Mouse (Mus musculus) kidney, embryonic 14.5 days (tissue): ENCODE measurements around the gene Nfat5. TPM values are rescaled to one million over a fixed set of nuclear protein-coding genes. Genes with fewer than 3 reads are reported as not detected.
A peak's percentile ranks its signal among the peaks of the same experiment; 100 is the strongest.

ENCODE experiments used
- ATAC-seq: fragments of 200-750 bp; cut with Nextera tagmentation; 2 replicates; pipeline ENCODE4 v1.8.0; 2017; ENCODE audit warnings: moderate number of reproducible peaks, mild to moderate bottlenecking, moderate TSS enrichment, moderate library complexity; ENCODE audit not compliant: low FRiP score, low TSS enrichment
- H3K27ac ChIP-seq: fragments of 300-500 bp; sonication (generic); 2 replicates; pipeline ENCODE4 v1.5.1; 2014; ENCODE audit warnings: low read depth, mild to moderate bottlenecking, low read length, moderate library complexity, mixed read lengths
- H3K27me3 ChIP-seq: fragments of 300-500 bp; sonication (generic); 2 replicates; pipeline ENCODE4 v1.6.1; 2014; ENCODE audit warnings: mild to moderate bottlenecking, low read length; ENCODE audit not compliant: control insufficient read depth, insufficient read depth
- H3K36me3 ChIP-seq: fragments of 300-500 bp; sonication (generic); 2 replicates; pipeline ENCODE4 v1.6.1; 2014; ENCODE audit warnings: low read length, mixed read lengths; ENCODE audit not compliant: control insufficient read depth, insufficient read depth
- H3K4me1 ChIP-seq: fragments of 300-500 bp; sonication (generic); 2 replicates; pipeline ENCODE4 v1.6.1; 2014; ENCODE audit warnings: low read length, mixed read lengths; ENCODE audit not compliant: control insufficient read depth, insufficient read depth
- H3K4me2 ChIP-seq: fragments of 300-500 bp; sonication (generic); replicated peaks from 2 replicates; pipeline ENCODE4 v1.6.1; 2014; ENCODE audit warnings: low read depth, mild to moderate bottlenecking, low read length
- H3K4me3 ChIP-seq: fragments of 300-500 bp; sonication (generic); 2 replicates; pipeline ENCODE4 v1.5.1; 2014; ENCODE audit warnings: mild to moderate bottlenecking, low read length
- H3K9ac ChIP-seq: fragments of 300-500 bp; sonication (generic); 2 replicates; pipeline ENCODE4 v1.6.1; 2014; ENCODE audit warnings: low read depth, mild to moderate bottlenecking, low read length, moderate library complexity
- H3K9me3 ChIP-seq: fragments of 300-500 bp; sonication (generic); 2 replicates; pipeline ENCODE4 v1.6.1; 2016; ENCODE audit warnings: low read length; ENCODE audit not compliant: control insufficient read depth
- WGBS: fragments of 180-500 bp; shearing (Covaris S2); extraction: QIAGEN DNeasy Blood & Tissue Kit; methylation state at CpG from one replicate; pipeline ENCODE4 v1.1.7; 2014; 5-methylcytosine and 5-hydroxymethylcytosine counted together
- polyA plus RNA-seq: library from polyadenylated mRNA; unstranded; fragments of >200 nt; fragmentation: Nextera tagmentation; extraction: Ambion mirVana; gene quantifications from 2 replicates; pipeline ENCODE4 v1.2.1, GENCODE M21; 2014

Nfat5 gene
- polyA plus RNA-seq, 1 experiment from 2014 or later: 33.9 TPM

DNA sequence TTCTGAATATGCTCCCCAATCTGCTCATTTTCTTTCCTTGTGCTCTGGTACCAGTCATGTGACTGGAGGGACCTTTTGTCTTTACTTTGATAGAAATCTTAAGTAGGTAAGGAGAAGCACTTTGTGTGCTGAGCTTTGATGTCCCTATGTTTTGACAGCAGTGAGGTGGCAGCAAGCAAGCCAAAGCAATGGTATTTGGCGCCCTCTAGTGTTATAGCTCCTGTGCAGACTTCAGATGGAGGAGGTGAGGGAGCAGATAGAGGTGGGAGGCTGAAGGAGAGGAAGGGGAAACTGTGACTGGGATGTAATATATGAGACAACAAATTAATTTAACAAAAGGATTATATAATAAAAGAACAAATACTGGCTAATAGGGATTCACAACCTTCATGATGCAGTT lies 30.9 kb downstream of the Nfat5 start:
- Histone ChIP-seq H3K27me3 (no peaks in the 10 kb centered on the region), H3K4me1 (peaks cover 4% of the 10 kb centered on the region; the same call in 1 of the 2 replicates), H3K4me3 (no peak overlapping the region), H3K9me3 (no peaks in the 10 kb centered on the region), H3K9ac (no peak overlapping the region), H3K4me2 (no peak overlapping the region), H3K36me3 (peaks cover 3% of the 10 kb centered on the region; the same call in 1 of the 2 replicates), H3K27ac (no peak overlapping the region)
- 0 out of 2 replicates have a peak, but pooled peaks have one; percentile 81 for ATAC-seq
- 2% methylated on average over 1 of the region's 1 CpGs for WGBS

DNA sequence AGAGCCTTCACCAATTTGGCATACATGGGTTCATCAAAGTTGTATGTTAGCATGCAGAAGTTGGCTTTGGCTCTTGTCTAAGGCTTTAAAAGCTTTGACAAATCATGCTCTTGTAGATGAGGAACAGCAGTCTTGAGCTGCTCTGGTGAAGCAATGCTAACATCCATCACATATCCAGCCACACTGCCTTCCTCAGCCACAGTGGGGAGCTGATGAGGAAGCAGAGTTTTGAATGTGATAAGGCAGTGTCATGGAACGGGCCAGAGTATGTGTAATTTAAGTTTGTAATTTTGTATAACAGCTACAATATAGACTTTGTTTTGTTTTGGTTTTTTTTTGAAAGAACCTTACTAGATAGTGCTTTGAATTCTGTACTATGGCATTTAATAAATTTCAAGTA lies 36.3 kb downstream of the Nfat5 start:
- ATAC-seq: no peak
- H3K4me2 ChIP-seq: no peak overlapping the region
- H3K27ac ChIP-seq: no peak overlapping the region
- H3K27me3 ChIP-seq: no peaks in the 10 kb centered on the region
- peaks cover 3% of the 10 kb centered on the region; the same call in 1 of the 2 replicates for H3K36me3 ChIP-seq
- 83% methylated on average over 1 of the region's 1 CpGs for WGBS
- no peak overlapping the region for H3K4me3 ChIP-seq
- no peak overlapping the region for H3K9ac ChIP-seq
- H3K4me1 ChIP-seq: no peaks in the 10 kb centered on the region
- no peaks in the 10 kb centered on the region for H3K9me3 ChIP-seq

DNA sequence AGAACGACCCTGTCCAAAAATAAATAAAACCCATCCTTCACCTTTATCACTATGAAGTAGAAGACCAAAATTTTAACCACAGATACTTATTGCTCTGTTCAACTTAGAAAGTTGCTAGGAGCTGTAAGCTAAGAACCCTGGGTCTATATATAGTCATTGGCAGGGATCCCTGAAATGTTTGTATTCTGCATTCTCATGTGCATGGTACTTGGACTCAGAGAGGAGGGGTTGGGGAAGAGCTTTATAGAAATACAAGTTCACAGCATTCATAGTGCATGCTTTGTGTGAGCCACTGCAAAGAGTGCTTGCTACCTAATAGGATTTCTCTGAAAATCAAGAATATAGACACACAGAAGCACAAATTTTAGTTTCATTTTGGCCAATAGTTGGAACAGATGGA lies 43.2 kb downstream of the Nfat5 start:
- Histone ChIP-seq H3K27me3 (no peaks in the 10 kb centered on the region), H3K36me3 (peaks cover 11% of the 10 kb centered on the region), H3K4me3 (no peak overlapping the region), H3K9me3 (no peaks in the 10 kb centered on the region), H3K4me1 (no peaks in the 10 kb centered on the region), H3K9ac (no peak overlapping the region), H3K4me2 (no peak overlapping the region), H3K27ac (no peak overlapping the region)
- no peak for ATAC-seq
- 82% methylated on average over 1 of the region's 1 CpGs for WGBS

DNA sequence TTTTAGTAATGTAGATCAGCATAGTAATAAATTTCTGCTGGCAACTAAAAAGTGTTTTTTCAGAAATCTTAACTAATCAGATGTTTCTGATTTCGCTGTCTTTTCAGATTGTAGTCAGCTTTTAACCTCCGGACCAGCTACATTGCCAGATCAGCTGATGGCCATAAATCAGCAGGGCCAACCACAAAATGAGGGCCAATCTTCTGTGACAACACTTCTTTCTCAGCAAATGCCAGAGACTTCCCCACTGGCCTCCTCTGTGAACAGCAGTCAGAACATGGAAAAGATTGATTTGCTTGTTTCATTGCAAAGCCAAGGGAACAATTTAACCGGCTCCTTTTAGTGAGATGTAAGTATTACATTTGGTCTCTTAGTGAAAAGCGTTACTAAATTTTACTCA lies 77.0 kb downstream of the Nfat5 start:
- Histone ChIP-seq H3K4me1 (no peaks in the 10 kb centered on the region), H3K9me3 (no peaks in the 10 kb centered on the region), H3K4me3 (no peak overlapping the region), H3K9ac (no peak overlapping the region), H3K4me2 (no peak overlapping the region), H3K27ac (no peak overlapping the region), H3K27me3 (no peaks in the 10 kb centered on the region), H3K36me3 (peaks cover 77% of the 10 kb centered on the region)
- WGBS: 85% methylated on average over 4 of the region's 4 CpGs
- no peak for ATAC-seq

DNA sequence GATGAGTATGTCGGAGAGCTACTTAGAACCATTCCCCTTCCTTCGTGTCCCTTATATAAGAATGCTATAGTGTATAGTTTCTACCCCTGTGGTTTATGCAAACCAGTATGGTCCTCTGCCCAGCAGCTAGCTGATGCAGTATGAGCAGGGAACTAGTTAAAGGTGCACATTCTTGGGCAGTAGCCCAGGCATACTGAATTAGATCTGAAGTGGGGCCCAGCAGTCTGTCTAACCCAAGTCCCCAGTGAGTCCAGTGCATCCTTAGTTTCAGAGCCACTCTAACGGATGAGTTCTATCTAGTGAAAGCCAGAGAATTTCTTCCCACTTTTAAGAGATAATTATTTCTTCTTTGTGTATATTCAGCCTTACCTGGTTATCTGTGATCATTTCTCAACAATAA lies 84.1 kb downstream of the Nfat5 start:
- peaks cover 44% of the 10 kb centered on the region for H3K36me3 ChIP-seq
- no peak overlapping the region for H3K4me2 ChIP-seq
- WGBS: 94% methylated on average over 3 of the region's 3 CpGs
- H3K4me1 ChIP-seq: no peaks in the 10 kb centered on the region
- no peak overlapping the region for H3K4me3 ChIP-seq
- H3K9ac ChIP-seq: no peak overlapping the region
- ATAC-seq: no peak
- no peaks in the 10 kb centered on the region for H3K9me3 ChIP-seq
- H3K27ac ChIP-seq: no peak overlapping the region
- H3K27me3 ChIP-seq: no peaks in the 10 kb centered on the region

DNA sequence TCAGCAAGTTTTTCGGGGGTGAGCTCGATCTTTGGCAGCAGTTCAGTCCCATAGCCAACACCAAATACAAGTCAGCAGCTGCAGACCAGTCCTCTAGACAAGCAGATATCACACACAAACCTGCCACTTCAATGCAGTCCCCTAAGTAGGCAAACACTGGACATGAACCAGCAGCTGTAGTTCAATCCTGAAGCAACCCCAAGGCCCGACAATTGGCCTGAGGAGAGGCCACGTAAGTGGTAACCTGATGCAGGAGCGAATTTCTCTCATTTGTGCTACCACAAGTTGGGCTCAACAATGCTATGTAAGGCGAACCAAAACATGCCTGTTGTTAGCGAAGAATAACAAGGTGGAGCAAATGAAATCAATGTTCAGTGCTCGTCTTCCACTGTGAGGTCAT lies 87.5 kb downstream of the Nfat5 start:
- no peaks in the 10 kb centered on the region for H3K27me3 ChIP-seq
- no peak overlapping the region for H3K4me2 ChIP-seq
- no peaks in the 10 kb centered on the region for H3K9me3 ChIP-seq
- ATAC-seq: no peak
- peaks cover 29% of the 10 kb centered on the region; the same call in 1 of the 2 replicates for H3K36me3 ChIP-seq
- H3K9ac ChIP-seq: no peak overlapping the region
- no peaks in the 10 kb centered on the region for H3K4me1 ChIP-seq
- H3K4me3 ChIP-seq: no peak overlapping the region
- no peak overlapping the region for H3K27ac ChIP-seq
- 95% methylated on average over 8 of the region's 8 CpGs for WGBS

DNA sequence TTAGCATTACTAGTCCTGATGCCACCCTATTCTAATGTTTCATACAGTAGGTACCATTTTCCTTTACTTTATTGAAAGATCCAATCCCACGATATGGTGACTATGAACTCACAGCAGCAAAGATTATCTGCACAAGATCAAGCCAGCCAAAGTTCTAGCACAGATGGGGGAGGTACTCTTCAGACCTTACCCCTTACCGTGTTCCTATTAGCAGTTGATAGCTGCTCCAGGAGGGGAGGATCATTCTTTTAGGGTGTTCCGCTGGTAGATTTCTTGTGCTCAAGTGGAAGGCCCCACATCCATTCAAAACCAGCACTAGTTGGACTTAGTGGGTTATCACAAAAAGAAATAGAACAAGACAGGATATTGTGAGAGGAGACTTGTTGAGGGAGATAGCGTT lies 88.4 kb downstream of the Nfat5 start:
- H3K4me1 ChIP-seq: no peaks in the 10 kb centered on the region
- no peaks in the 10 kb centered on the region for H3K27me3 ChIP-seq
- ATAC-seq: no peak
- no peaks in the 10 kb centered on the region for H3K9me3 ChIP-seq
- H3K4me2 ChIP-seq: no peak overlapping the region
- H3K36me3 ChIP-seq: peaks cover 22% of the 10 kb centered on the region; the same call in 1 of the 2 replicates
- no peak overlapping the region for H3K9ac ChIP-seq
- no peak overlapping the region for H3K4me3 ChIP-seq
- WGBS: 94% methylated on average over 4 of the region's 4 CpGs
- H3K27ac ChIP-seq: no peak overlapping the region

DNA sequence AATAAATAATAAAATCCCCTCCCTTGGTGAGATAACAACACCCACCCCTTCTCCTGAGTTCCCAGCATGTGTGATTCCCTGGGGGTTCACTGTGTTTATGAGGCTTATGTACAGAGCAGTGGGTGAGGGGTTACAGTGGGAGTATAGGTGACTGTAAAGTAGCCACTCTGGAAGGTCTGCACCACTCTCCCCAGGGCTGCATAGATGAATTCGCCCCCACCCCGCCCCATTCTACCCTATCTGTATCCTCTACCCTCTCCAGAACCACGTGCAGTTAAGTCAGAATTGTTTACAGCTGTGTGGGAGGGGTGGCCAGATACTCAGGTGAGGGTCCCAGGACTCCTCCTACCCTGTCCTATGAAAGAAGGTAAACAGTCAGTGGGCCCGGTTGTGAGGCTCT lies 89.6 kb downstream of the Nfat5 start:
- no peak for ATAC-seq

DNA sequence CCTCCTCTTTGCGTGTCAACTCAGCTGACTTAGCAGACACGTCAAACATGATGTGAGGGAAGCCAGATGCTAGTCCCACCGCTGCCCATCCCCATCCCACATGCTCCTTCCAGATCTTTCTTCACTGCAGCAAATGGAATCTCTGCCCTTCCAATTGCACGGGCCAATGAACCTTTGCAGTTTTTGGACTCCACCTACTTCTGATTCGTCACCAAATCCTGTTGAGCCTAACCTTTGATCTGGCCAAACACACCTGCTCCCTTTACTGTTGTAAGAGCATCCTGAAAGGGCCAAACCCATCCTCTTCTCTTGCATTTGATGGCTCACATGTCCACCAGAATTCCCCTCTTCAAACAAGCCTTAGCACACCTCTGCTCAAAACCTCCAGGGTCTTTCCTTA lies 91.4 kb downstream of the Nfat5 start:
- H3K27me3 ChIP-seq: no peaks in the 10 kb centered on the region
- H3K4me2 ChIP-seq: no peak overlapping the region
- H3K4me1 ChIP-seq: no peaks in the 10 kb centered on the region
- WGBS: 59% methylated on average over 5 of the region's 5 CpGs
- no peak overlapping the region for H3K9ac ChIP-seq
- no peaks in the 10 kb centered on the region for H3K9me3 ChIP-seq
- H3K36me3 ChIP-seq: peaks cover 7% of the 10 kb centered on the region; the same call in 1 of the 2 replicates
- no peak for ATAC-seq
- no peak overlapping the region for H3K4me3 ChIP-seq
- no peak overlapping the region for H3K27ac ChIP-seq

More for the DNA sequence above, 89.6 kb downstream of the Nfat5 start:
- H3K27ac ChIP-seq: no peak overlapping the region
- no peaks in the 10 kb centered on the region for H3K27me3 ChIP-seq
- no peaks in the 10 kb centered on the region for H3K9me3 ChIP-seq
- H3K4me1 ChIP-seq: no peaks in the 10 kb centered on the region
- H3K9ac ChIP-seq: no peak overlapping the region
- peaks cover 21% of the 10 kb centered on the region; the same call in 1 of the 2 replicates for H3K36me3 ChIP-seq
- no peak overlapping the region for H3K4me3 ChIP-seq
- WGBS: 74% methylated on average over 4 of the region's 4 CpGs
- H3K4me2 ChIP-seq: no peak overlapping the region
